In the genomic region with DNA sequence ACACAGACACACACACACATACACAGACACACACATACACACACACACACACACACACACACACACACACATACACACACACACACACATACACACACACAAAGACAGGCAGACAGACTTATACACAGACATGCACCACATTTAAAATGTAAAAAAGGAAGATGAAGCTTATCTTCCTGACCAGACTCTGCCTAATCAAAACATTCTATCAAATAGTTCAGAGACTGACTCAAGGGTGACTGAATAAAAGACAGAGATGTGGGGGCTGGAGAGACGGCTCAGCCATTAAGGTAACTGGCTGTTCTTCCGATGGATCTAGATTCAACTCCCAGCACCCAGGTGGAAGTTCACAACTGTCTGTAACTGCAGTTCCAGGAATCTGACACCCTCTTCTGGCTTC, we compare ENCODE assay signal across 19 mouse cellular contexts. TPM values are rescaled to one million over a fixed set of nuclear protein-coding genes. Genes with fewer than 3 reads are reported as not detected.
DNase-seq lines count a peak whose midpoint lies in the region; ATAC-seq and TF ChIP-seq lines count a peak whose summit lies in the region.
"Had no signal": no experiment of that assay in that cellular context is flagged by ENCODE, and none has a peak within 500 bp of the region (broad histone marks: within the 10 kb centered on the region; RNA-seq: fewer than 3 reads in every experiment).

No protein-coding gene starts in this region.

- H3K4me3 ChIP-seq in G1E (ENCODE audit: low read depth, low read length) (no peak overlapping the region), MEL (ENCODE audit: control insufficient read depth in 1 of 2, insufficient read depth in 1 of 2, low read depth in 2 of 2, low read length in 2 of 2) (0 out of 4 replicates have a peak overlapping the region, but pooled peaks of 1 of the 2 experiments have one; percentile 3)
- H3K4me3 ChIP-seq in liver, embryonic 13.5 days (replicated peaks), result no peak overlapping the region
- H3K4me3 ChIP-seq: embryonic facial prominence, embryonic 12.5 days; forebrain, embryonic 12.5 days; heart, embryonic 10.5 days; hindbrain, embryonic 10.5 days had no signal

- no peak for TF ChIP-seq POLR2A in MEL (IDR thresholded peaks at IDR 0.05; ENCODE audit: control insufficient read depth in 1 of 2, insufficient read depth in 1 of 2, low read depth in 1 of 2, low read length in 2 of 2, poor library complexity in 1 of 2)

- H3K27ac ChIP-seq in MEL (ENCODE audit: control insufficient read depth, low read depth, low read length), result peak overlapping the region; percentile 87
- H3K27ac ChIP-seq in liver, embryonic 13.5 days, result no peak overlapping the region
- H3K27ac ChIP-seq: embryonic facial prominence, embryonic 12.5 days; forebrain, embryonic 12.5 days; heart, embryonic 10.5 days; hindbrain, embryonic 10.5 days; hindbrain, embryonic 14.5 days had no signal

- peak overlapping the region; percentile 5 for H3K9ac ChIP-seq in MEL (ENCODE audit: control insufficient read depth, low read depth, low read length, poor library complexity, severe bottlenecking)
- no peak overlapping the region for H3K9ac ChIP-seq in liver, embryonic 13.5 days
- H3K9ac ChIP-seq: embryonic facial prominence, embryonic 12.5 days; forebrain, embryonic 12.5 days; hindbrain, embryonic 14.5 days had no signal

- no peaks in the 10 kb centered on the region for H3K79me2 ChIP-seq in MEL (ENCODE audit: control insufficient read depth, insufficient read depth, low read length, poor library complexity)

- ATAC-seq in G1E (ENCODE audit: extremely low read depth, insufficient number of reproducible peaks, low FRiP score, poor library complexity, severe bottlenecking), result peak; percentile 84
- peak; percentile 39; the same call in 1 of the 2 replicates for ATAC-seq in liver, embryonic 13.5 days (ENCODE audit: low read depth)
- peak; percentile 46; the same call in 1 of the 2 replicates for ATAC-seq in megakaryocyte-erythroid progenitor cell, adult 5-6 weeks (replicated peaks; ENCODE audit: low FRiP score, low TSS enrichment, poor library complexity, severe bottlenecking)
- ATAC-seq: forebrain, embryonic 16.5 days; Patski had no signal

- H3K27me3 ChIP-seq in G1E (ENCODE audit: insufficient read depth, low read length) (no peaks in the 10 kb centered on the region), MEL (ENCODE audit: control insufficient read depth in 1 of 2, insufficient read depth in 2 of 2, low read length in 2 of 2) (no peaks in the 10 kb centered on the region)
- no peaks in the 10 kb centered on the region for H3K27me3 ChIP-seq in liver, embryonic 13.5 days
- H3K27me3 ChIP-seq: embryonic facial prominence, embryonic 12.5 days; forebrain, embryonic 12.5 days; Patski had no signal

- H3K36me3 ChIP-seq in G1E (replicated peaks), result peaks cover 73% of the 10 kb centered on the region
- H3K36me3 ChIP-seq in MEL (ENCODE audit: control insufficient read depth in 1 of 2, insufficient read depth in 2 of 2, low read length in 2 of 2), result peaks cover 0 to 11% of the 10 kb centered on the region in 2 experiments; a peak in 3 of 4 replicates
- H3K36me3 ChIP-seq in liver, embryonic 13.5 days, result peaks cover 45% of the 10 kb centered on the region

- DNase-seq in G1E (ENCODE audit: low spot score) (peak; percentile 58), MEL (ENCODE audit: low read depth, low spot score) (peak; percentile 86)
- no peak for DNase-seq in liver, embryonic 13.5 days
- no peak for DNase-seq in T-cell, adult 2 months (ENCODE audit: low spot score)
- no peak for DNase-seq in right cerebral cortex, postnatal 25 days
- DNase-seq: adrenal gland, adult 2 months; cerebellum, adult 11-12 months; cerebellum, adult 9-10 months; cerebellum, postnatal 25 days; gastrocnemius, postnatal 10 days; heart, adult 18-20 months had no signal

- no peak for TF ChIP-seq RAD21 in MEL (IDR thresholded peaks at IDR 0.05; ENCODE audit: low read depth, low read length)

- H3K4me1 ChIP-seq in G1E (ENCODE audit: insufficient read depth, low read depth, low read length), result peaks cover 30% of the 10 kb centered on the region
- peaks cover 0 to 17% of the 10 kb centered on the region in 2 experiments; a peak in 3 of 4 replicates for H3K4me1 ChIP-seq in MEL (ENCODE audit: control insufficient read depth in 1 of 2, insufficient read depth in 2 of 2, low read length in 2 of 2)
- peaks cover 9% of the 10 kb centered on the region for H3K4me1 ChIP-seq in liver, embryonic 13.5 days (replicated peaks)
- H3K4me1 ChIP-seq: embryonic facial prominence, embryonic 12.5 days; forebrain, embryonic 12.5 days; heart, embryonic 10.5 days; hindbrain, embryonic 10.5 days had no signal

- no peak for TF ChIP-seq CTCF in G1E (IDR thresholded peaks at IDR 0.05; ENCODE audit: low read depth, low read length)
- TF ChIP-seq CTCF in MEL (IDR thresholded peaks at IDR 0.05 in 2 of 3, conservative IDR thresholded peaks at IDR 0.05 in 1 of 3; ENCODE audit: control insufficient read depth in 1 of 3, insufficient read depth in 1 of 3, low read depth in 2 of 3, low read length in 3 of 3, poor library complexity in 1 of 3, severe bottlenecking in 1 of 3), result no peak

- TF ChIP-seq EP300 in MEL (IDR thresholded peaks at IDR 0.05; ENCODE audit: low read depth in 1 of 2, low read length in 2 of 2), result peak; percentile 85 to 94

- no peak overlapping the region for H3K4me2 ChIP-seq in liver, embryonic 13.5 days
- H3K4me2 ChIP-seq: embryonic facial prominence, embryonic 12.5 days; forebrain, embryonic 12.5 days; hindbrain, embryonic 14.5 days had no signal

- WGBS in liver, embryonic 13.5 days (ENCODE audit: insufficient replicate concordance), result 46% methylated on average over 2 of the region's 2 CpGs

- H3K9me3 ChIP-seq in G1E (replicated peaks) (no peaks in the 10 kb centered on the region), MEL (replicated peaks; ENCODE audit: insufficient read depth, low read length) (no peaks in the 10 kb centered on the region)
- H3K9me3 ChIP-seq in liver, embryonic 13.5 days (replicated peaks), result no peaks in the 10 kb centered on the region
- H3K9me3 ChIP-seq: embryonic facial prominence, embryonic 12.5 days; forebrain, embryonic 12.5 days; heart, embryonic 10.5 days; hindbrain, embryonic 10.5 days had no signal

TF ChIP-seq in MEL, 35 proteins besides CTCF, POLR2A, EP300 and RAD21 (continues in another document):
- TF ChIP-seq POLR2AphosphoS5 (IDR thresholded peaks at IDR 0.05; ENCODE audit: borderline replicate concordance, low read depth, low read length), result no peak
- TF ChIP-seq MXI1 (IDR thresholded peaks at IDR 0.05; ENCODE audit: low read depth, low read length), result peak; percentile 20; the same call in 1 of the 2 replicates

RNA-seq across cellular contexts. Expression of a gene that starts 7.7 kb away (rescaled TPM):
- total RNA-seq in G1E (2014; fragmentation: Nextera tagmentation) (27.1 and 32.8 TPM in 2 replicates), G1E (2017) (3.9 and 4.9 TPM in 2 replicates), MEL (2012; rRNA removed) (1.2 and 1.5 TPM in 2 replicates)
- polyA plus RNA-seq in G1E (2012) (11.2 and 12.1 TPM in 2 replicates), MEL (2012; ENCODE audit: insufficient read depth in 1 of 2, insufficient read length in 2 of 2, low read depth in 1 of 2, low replicate concordance in 2 of 2, missing spikeins in 1 of 2) (10 to 100 TPM in 1 of 2 experiments, not detected in 1; 12.4 TPM)
- polyA plus RNA-seq in liver, embryonic 13.5 days (2015; fragmentation: Nextera tagmentation; extraction: Ambion mirVana), result 4.4 and 4.6 TPM in 2 replicates
- total RNA-seq in megakaryocyte-erythroid progenitor cell, adult 5-6 weeks (2014; fragmentation: Nextera tagmentation), result 20.8 and 25.3 TPM in 2 replicates
- total RNA-seq in megakaryocyte-erythroid progenitor cell, adult 5-6 weeks (2017), result 1.2 and 8.1 TPM in 2 replicates

RNA-seq across cellular contexts. Expression of a gene that starts 7.8 kb away (rescaled TPM):
- total RNA-seq in G1E (2014; fragmentation: Nextera tagmentation), result 18.6 and 20.2 TPM in 2 replicates
- total RNA-seq in G1E (2017), result 4.2 and 7.4 TPM in 2 replicates
- 19.7 and 20.5 TPM in 2 replicates for polyA plus RNA-seq in G1E (2012)
- total RNA-seq in MEL (2012; rRNA removed), result 2.3 and 2.4 TPM in 2 replicates
- 1 to 10 TPM in 1 of 2 experiments, not detected in 1; 8.9 TPM for polyA plus RNA-seq in MEL (2012; ENCODE audit: insufficient read depth in 1 of 2, insufficient read length in 2 of 2, low read depth in 1 of 2, low replicate concordance in 2 of 2, missing spikeins in 1 of 2)
- 1.8 and 2.3 TPM in 2 replicates for polyA plus RNA-seq in liver, embryonic 13.5 days (2015; fragmentation: Nextera tagmentation; extraction: Ambion mirVana)
- 16.2 and 17.9 TPM in 2 replicates for total RNA-seq in megakaryocyte-erythroid progenitor cell, adult 5-6 weeks (2014; fragmentation: Nextera tagmentation)
- 3.5 and 5.3 TPM in 2 replicates for total RNA-seq in megakaryocyte-erythroid progenitor cell, adult 5-6 weeks (2017)

RNA-seq across cellular contexts. Expression of a gene that starts 9.5 kb away (rescaled TPM):
- total RNA-seq in G1E (2014; fragmentation: Nextera tagmentation), result 13.3 and 16.5 TPM in 2 replicates
- 5.0 and 5.3 TPM in 2 replicates for total RNA-seq in G1E (2017)
- polyA plus RNA-seq in G1E (2012), result 40.3 and 51.4 TPM in 2 replicates
- total RNA-seq in MEL (2012; rRNA removed), result 1.8 and 2.4 TPM in 2 replicates
- polyA plus RNA-seq in MEL (2012; ENCODE audit: insufficient read depth in 1 of 2, insufficient read length in 2 of 2, low read depth in 1 of 2, low replicate concordance in 2 of 2, missing spikeins in 1 of 2), result 10 to 100 TPM in 1 of 2 experiments, not detected in 1; 22.3 TPM
- polyA plus RNA-seq in liver, embryonic 13.5 days (2015; fragmentation: Nextera tagmentation; extraction: Ambion mirVana), result 2.0 and 2.3 TPM in 2 replicates
- total RNA-seq in megakaryocyte-erythroid progenitor cell, adult 5-6 weeks (2014; fragmentation: Nextera tagmentation), result 32.6 and 47.6 TPM in 2 replicates
- total RNA-seq in megakaryocyte-erythroid progenitor cell, adult 5-6 weeks (2017), result 4.6 and 15.1 TPM in 2 replicates

RNA-seq across cellular contexts. Expression of a gene that starts 15.3 kb away (rescaled TPM):
- total RNA-seq in G1E (2014; fragmentation: Nextera tagmentation) (82.7 and 119 TPM in 2 replicates), G1E (2017) (20.4 and 24.9 TPM in 2 replicates), MEL (2012; rRNA removed) (10.9 and 12.0 TPM in 2 replicates)
- polyA plus RNA-seq in G1E (2012) (66.7 and 78.0 TPM in 2 replicates), MEL (2012; ENCODE audit: insufficient read depth in 1 of 2, insufficient read length in 2 of 2, low read depth in 1 of 2, low replicate concordance in 2 of 2, missing spikeins in 1 of 2) (10 to 100 TPM in 1 of 2 experiments, not detected in 1; 49.8 TPM)
- polyA plus RNA-seq in liver, embryonic 13.5 days (2015; fragmentation: Nextera tagmentation; extraction: Ambion mirVana), result 25.3 and 31.9 TPM in 2 replicates
- total RNA-seq in megakaryocyte-erythroid progenitor cell, adult 5-6 weeks (2014; fragmentation: Nextera tagmentation), result 45.8 and 61.6 TPM in 2 replicates
- total RNA-seq in megakaryocyte-erythroid progenitor cell, adult 5-6 weeks (2017), result 13.8 and 28.6 TPM in 2 replicates

RNA-seq across cellular contexts. Expression of a gene that starts 18.8 kb away (rescaled TPM):
- total RNA-seq in G1E (2014; fragmentation: Nextera tagmentation) (16.1 and 42.5 TPM in 2 replicates), G1E (2017) (62.9 and 74.1 TPM in 2 replicates), MEL (2012; rRNA removed) (67.2 and 74.2 TPM in 2 replicates)
- polyA plus RNA-seq in G1E (2012) (47.3 and 71.2 TPM in 2 replicates), MEL (2012; ENCODE audit: insufficient read depth in 1 of 2, insufficient read length in 2 of 2, low read depth in 1 of 2, low replicate concordance in 2 of 2, missing spikeins in 1 of 2) (10 to 100 TPM in 1 of 2 experiments, not detected in 1; 72.5 TPM)
- 49.4 TPM in 2 replicates for polyA plus RNA-seq in liver, embryonic 13.5 days (2015; fragmentation: Nextera tagmentation; extraction: Ambion mirVana)
- total RNA-seq in megakaryocyte-erythroid progenitor cell, adult 5-6 weeks (2014; fragmentation: Nextera tagmentation), result 29.4 and 34.6 TPM in 2 replicates
- 79.6 and 83.0 TPM in 2 replicates for total RNA-seq in megakaryocyte-erythroid progenitor cell, adult 5-6 weeks (2017)

Comparison
In these comparisons a context has a peak if more than half of its experiments do, and no peak if none do; other contexts are left out.
1. DNase-seq: peak in G1E (single experiment) and MEL (single experiment); none in liver, embryonic 13.5 days (single experiment), T-cell, adult 2 months (single experiment) and right cerebral cortex, postnatal 25 days (single experiment).
2. Peak in every context shown above with its lines, with median percentiles within 50 percentile points of each other: ATAC-seq.